Comparison of ENCODE assay signal across 16 mouse cellular contexts in the genomic region with DNA sequence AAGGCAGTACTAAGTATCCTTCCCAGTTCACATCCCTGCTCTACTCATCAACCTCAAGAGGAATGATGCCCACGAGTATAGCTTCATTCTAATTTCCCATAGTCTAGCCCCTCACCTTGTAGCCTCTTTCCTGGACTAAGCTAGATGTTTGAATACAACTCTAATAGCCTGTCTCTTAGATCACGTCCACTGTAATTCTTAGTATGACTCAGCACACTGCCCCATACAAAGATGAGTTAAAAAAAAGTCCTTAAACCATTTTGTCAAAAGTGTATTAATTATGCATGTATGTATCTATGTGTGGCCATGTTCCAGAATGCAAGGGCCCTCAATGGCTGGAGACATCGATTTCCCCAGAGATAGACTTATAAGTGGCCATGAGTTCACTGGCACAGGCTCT.
"Had no signal": no experiment of that assay in that cellular context is flagged by ENCODE, and none has a peak within 500 bp of the region (broad histone marks: within the 10 kb centered on the region; RNA-seq: fewer than 3 reads in every experiment).

No protein-coding gene starts in this region.

- H3K9ac ChIP-seq: neural tube, embryonic 13.5 days; neural tube, embryonic 15.5 days; stomach, embryonic 15.5 days had no signal

- DNase-seq: retina, postnatal 1 day; right cerebral cortex, adult 18-20 months; right cerebral cortex, postnatal 14 days; right cerebral cortex, postnatal 25 days; right cerebral cortex, postnatal 4 days; spleen, adult 18-20 months; thymus, adult 18-20 months; thymus, adult 2 months; thymus, postnatal 14 days; thymus, postnatal 25 days; thymus, postnatal 36 days; thymus, postnatal 4 days had no signal

- H3K36me3 ChIP-seq: neural tube, embryonic 13.5 days; neural tube, embryonic 15.5 days; stomach, embryonic 15.5 days had no signal

- H3K4me1 ChIP-seq: stomach, embryonic 15.5 days had no signal

- H3K9me3 ChIP-seq: neural tube, embryonic 13.5 days; neural tube, embryonic 15.5 days; stomach, embryonic 15.5 days had no signal

- H3K27ac ChIP-seq: neural tube, embryonic 13.5 days; neural tube, embryonic 15.5 days; stomach, embryonic 15.5 days; stomach, postnatal 0 days had no signal

- H3K27me3 ChIP-seq: neural tube, embryonic 13.5 days; neural tube, embryonic 15.5 days; stomach, embryonic 15.5 days had no signal

- H3K4me2 ChIP-seq: neural tube, embryonic 13.5 days; neural tube, embryonic 15.5 days; stomach, embryonic 15.5 days had no signal

- H3K4me3 ChIP-seq: neural tube, embryonic 13.5 days; neural tube, embryonic 15.5 days; stomach, embryonic 15.5 days had no signal
